Mouse (Mus musculus): Measurements from ENCODE around the gene Wrap53. TPM values are rescaled to one million over a fixed set of nuclear protein-coding genes. Genes with fewer than 3 reads are reported as not detected.

The Wrap53 gene
- polyA plus RNA-seq, 1 experiment from 2014 or later: 34.5 TPM

- Histone ChIP-seq H3K27ac (ENCODE audit: low read depth, low read length) (peak overlapping the region; percentile 87), H3K27me3 (ENCODE audit: control insufficient read depth, insufficient read depth, low read length) (no peaks in the 10 kb centered on the region), H3K9ac (ENCODE audit: low read length) (peak overlapping the region; percentile 77), H3K9me3 (ENCODE audit: control insufficient read depth, low read length) (no peaks in the 10 kb centered on the region), H3K4me1 (ENCODE audit: control insufficient read depth, insufficient read depth, low read length) (peaks cover 8% of the 10 kb centered on the region), H3K4me2 (ENCODE audit: low read depth) (peak overlapping the region; percentile 43), H3K4me3 (ENCODE audit: low read depth, low read length) (peak overlapping the region; percentile 19), H3K36me3 (ENCODE audit: control insufficient read depth, insufficient read depth, low read length) (no peaks in the 10 kb centered on the region)
- WGBS: 3% methylated on average over 30 of the region's 30 CpGs
- ATAC-seq (ENCODE audit: insufficient read depth, low FRiP score, low TSS enrichment) (peak; percentile 76; the same call in 1 of the 2 replicates), DNase-seq (ENCODE audit: low spot score) (peak; percentile 80)
Observed at GRCm38 (mm10) chr11:69527098-69528030, 52.7 kb downstream of the Wrap53 start.

- no peaks in the 10 kb centered on the region for H3K9me3 ChIP-seq (ENCODE audit: control insufficient read depth, low read length)
- H3K4me1 ChIP-seq (ENCODE audit: control insufficient read depth, insufficient read depth, low read length): peaks cover 8% of the 10 kb centered on the region
- peak overlapping the region; percentile 77 for H3K9ac ChIP-seq (ENCODE audit: low read length)
- no peak for DNase-seq (ENCODE audit: low spot score)
- peak overlapping the region; percentile 87 for H3K27ac ChIP-seq (ENCODE audit: low read depth, low read length)
- H3K27me3 ChIP-seq (ENCODE audit: control insufficient read depth, insufficient read depth, low read length): no peaks in the 10 kb centered on the region
- no peaks in the 10 kb centered on the region for H3K36me3 ChIP-seq (ENCODE audit: control insufficient read depth, insufficient read depth, low read length)
- H3K4me2 ChIP-seq (ENCODE audit: low read depth): peak overlapping the region; percentile 43
- H3K4me3 ChIP-seq (ENCODE audit: low read depth, low read length): no peak overlapping the region
- no peak for ATAC-seq (ENCODE audit: insufficient read depth, low FRiP score, low TSS enrichment)
- 30% methylated on average over 4 of the region's 4 CpGs for WGBS
Observed at GRCm38 (mm10) chr11:69526631-69527030, 53.4 kb downstream of the Wrap53 start.

- H3K9ac ChIP-seq (ENCODE audit: low read length): no peak overlapping the region
- DNase-seq (ENCODE audit: low spot score) (no peak), ATAC-seq (ENCODE audit: insufficient read depth, low FRiP score, low TSS enrichment) (no peak)
- H3K9me3 ChIP-seq (ENCODE audit: control insufficient read depth, low read length): no peaks in the 10 kb centered on the region
- peaks cover 8% of the 10 kb centered on the region for H3K4me1 ChIP-seq (ENCODE audit: control insufficient read depth, insufficient read depth, low read length)
- H3K4me2 ChIP-seq (ENCODE audit: low read depth): no peak overlapping the region
- no peaks in the 10 kb centered on the region for H3K27me3 ChIP-seq (ENCODE audit: control insufficient read depth, insufficient read depth, low read length)
- H3K36me3 ChIP-seq (ENCODE audit: control insufficient read depth, insufficient read depth, low read length): no peaks in the 10 kb centered on the region
- H3K27ac ChIP-seq (ENCODE audit: low read depth, low read length): no peak overlapping the region
- no peak overlapping the region for H3K4me3 ChIP-seq (ENCODE audit: low read depth, low read length)
- WGBS: 87% methylated on average over 9 of the region's 9 CpGs
Observed at GRCm38 (mm10) chr11:69525661-69526060, 54.4 kb downstream of the Wrap53 start.

GRCm38 (mm10) chr11:69523651-69524050 is 56.4 kb downstream of the Wrap53 start:
- whole genome bisulfite sequencing: 93% methylated on average over 4 of the region's 4 CpGs
- Histone ChIP-seq H3K4me3 (ENCODE audit: low read depth, low read length) (no peak overlapping the region), H3K27ac (ENCODE audit: low read depth, low read length) (no peak overlapping the region), H3K9ac (ENCODE audit: low read length) (no peak overlapping the region), H3K36me3 (ENCODE audit: control insufficient read depth, insufficient read depth, low read length) (no peaks in the 10 kb centered on the region), H3K4me2 (ENCODE audit: low read depth) (no peak overlapping the region), H3K4me1 (ENCODE audit: control insufficient read depth, insufficient read depth, low read length) (peaks cover 8% of the 10 kb centered on the region), H3K9me3 (ENCODE audit: control insufficient read depth, low read length) (no peaks in the 10 kb centered on the region), H3K27me3 (ENCODE audit: control insufficient read depth, insufficient read depth, low read length) (no peaks in the 10 kb centered on the region)
- no peak for DNase-seq (ENCODE audit: low spot score)
- ATAC-seq (ENCODE audit: insufficient read depth, low FRiP score, low TSS enrichment): no peak

- H3K4me1 ChIP-seq (ENCODE audit: control insufficient read depth, insufficient read depth, low read length): no peaks in the 10 kb centered on the region
- no peak overlapping the region for H3K9ac ChIP-seq (ENCODE audit: low read length)
- H3K9me3 ChIP-seq (ENCODE audit: control insufficient read depth, low read length): no peaks in the 10 kb centered on the region
- 79% methylated on average over 9 of the region's 9 CpGs for WGBS
- no peaks in the 10 kb centered on the region for H3K36me3 ChIP-seq (ENCODE audit: control insufficient read depth, insufficient read depth, low read length)
- ATAC-seq (ENCODE audit: insufficient read depth, low FRiP score, low TSS enrichment) (no peak), DNase-seq (ENCODE audit: low spot score) (no peak)
- H3K27ac ChIP-seq (ENCODE audit: low read depth, low read length): no peak overlapping the region
- no peak overlapping the region for H3K4me3 ChIP-seq (ENCODE audit: low read depth, low read length)
- H3K4me2 ChIP-seq (ENCODE audit: low read depth): no peak overlapping the region
- H3K27me3 ChIP-seq (ENCODE audit: control insufficient read depth, insufficient read depth, low read length): no peaks in the 10 kb centered on the region
Observed at GRCm38 (mm10) chr11:69521526-69522149, 58.4 kb downstream of the Wrap53 start.

- Histone ChIP-seq H3K9ac (ENCODE audit: low read length) (no peak overlapping the region), H3K4me3 (ENCODE audit: low read depth, low read length) (no peak overlapping the region), H3K36me3 (ENCODE audit: control insufficient read depth, insufficient read depth, low read length) (no peaks in the 10 kb centered on the region), H3K27ac (ENCODE audit: low read depth, low read length) (no peak overlapping the region), H3K4me1 (ENCODE audit: control insufficient read depth, insufficient read depth, low read length) (no peaks in the 10 kb centered on the region), H3K27me3 (ENCODE audit: control insufficient read depth, insufficient read depth, low read length) (no peaks in the 10 kb centered on the region), H3K4me2 (ENCODE audit: low read depth) (no peak overlapping the region), H3K9me3 (ENCODE audit: control insufficient read depth, low read length) (no peaks in the 10 kb centered on the region)
- WGBS: 77% methylated on average over 4 of the region's 4 CpGs
- DNase-seq (ENCODE audit: low spot score): no peak
- ATAC-seq (ENCODE audit: insufficient read depth, low FRiP score, low TSS enrichment): no peak
Observed at GRCm38 (mm10) chr11:69519976-69520375, 60.1 kb downstream of the Wrap53 start.

GRCm38 (mm10) chr11:69516661-69517060 is 63.4 kb downstream of the Wrap53 start:
- DNase-seq (ENCODE audit: low spot score) (no peak), ATAC-seq (ENCODE audit: insufficient read depth, low FRiP score, low TSS enrichment) (no peak)
- Histone ChIP-seq H3K4me3 (ENCODE audit: low read depth, low read length) (no peak overlapping the region), H3K4me1 (ENCODE audit: control insufficient read depth, insufficient read depth, low read length) (no peaks in the 10 kb centered on the region), H3K36me3 (ENCODE audit: control insufficient read depth, insufficient read depth, low read length) (no peaks in the 10 kb centered on the region), H3K27me3 (ENCODE audit: control insufficient read depth, insufficient read depth, low read length) (no peaks in the 10 kb centered on the region), H3K9ac (ENCODE audit: low read length) (no peak overlapping the region; the same call in 1 of the 2 replicates), H3K4me2 (ENCODE audit: low read depth) (no peak overlapping the region), H3K9me3 (ENCODE audit: control insufficient read depth, low read length) (no peaks in the 10 kb centered on the region), H3K27ac (ENCODE audit: low read depth, low read length) (no peak overlapping the region)
- WGBS: 78% methylated on average over 3 of the region's 3 CpGs

GRCm38 (mm10) chr11:69516151-69516640 is 63.9 kb downstream of the Wrap53 start:
- Histone ChIP-seq H3K36me3 (ENCODE audit: control insufficient read depth, insufficient read depth, low read length) (no peaks in the 10 kb centered on the region), H3K27ac (ENCODE audit: low read depth, low read length) (no peak overlapping the region), H3K27me3 (ENCODE audit: control insufficient read depth, insufficient read depth, low read length) (no peaks in the 10 kb centered on the region), H3K9me3 (ENCODE audit: control insufficient read depth, low read length) (no peaks in the 10 kb centered on the region), H3K4me1 (ENCODE audit: control insufficient read depth, insufficient read depth, low read length) (no peaks in the 10 kb centered on the region), H3K4me3 (ENCODE audit: low read depth, low read length) (no peak overlapping the region), H3K9ac (ENCODE audit: low read length) (no peak overlapping the region), H3K4me2 (ENCODE audit: low read depth) (no peak overlapping the region)
- WGBS: 69% methylated on average over 15 of the region's 15 CpGs
- DNase-seq (ENCODE audit: low spot score): no peak
- no peak for ATAC-seq (ENCODE audit: insufficient read depth, low FRiP score, low TSS enrichment)
